Mouse (Mus musculus) induced T-regulatory cell, adult 2 months (primary cell): Measurements from ENCODE around the gene Vcp.
A peak's percentile ranks its signal among the peaks of the same experiment; 100 is the strongest.

Experiments
- DNase-seq: peaks from one replicate; pipeline ENCODE4 v3.0.0-alpha.2; 2012; ENCODE audit warnings: low read depth

Vcp gene

DNA sequence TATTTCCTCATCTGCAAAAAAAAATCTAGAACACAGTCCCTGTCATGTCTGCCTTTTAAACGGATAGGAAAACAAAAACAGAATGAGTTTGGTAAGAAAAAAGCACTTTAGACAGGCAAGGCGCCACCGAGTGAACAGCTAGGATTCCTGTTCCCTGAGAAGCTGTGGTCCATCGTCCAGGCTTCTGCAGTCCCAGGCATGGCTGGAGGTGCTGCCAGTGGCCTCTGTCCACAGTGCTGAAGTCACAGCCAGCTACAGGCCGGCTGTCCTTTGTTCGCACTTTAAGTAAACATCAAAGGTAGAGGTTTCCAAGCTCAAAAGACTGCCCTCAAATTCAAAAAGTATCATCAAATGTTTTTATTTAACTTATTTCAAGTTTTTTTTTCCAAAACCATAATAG lies 55.3 kb downstream of the Vcp start:
- peak; percentile 32 for DNase-seq

DNA sequence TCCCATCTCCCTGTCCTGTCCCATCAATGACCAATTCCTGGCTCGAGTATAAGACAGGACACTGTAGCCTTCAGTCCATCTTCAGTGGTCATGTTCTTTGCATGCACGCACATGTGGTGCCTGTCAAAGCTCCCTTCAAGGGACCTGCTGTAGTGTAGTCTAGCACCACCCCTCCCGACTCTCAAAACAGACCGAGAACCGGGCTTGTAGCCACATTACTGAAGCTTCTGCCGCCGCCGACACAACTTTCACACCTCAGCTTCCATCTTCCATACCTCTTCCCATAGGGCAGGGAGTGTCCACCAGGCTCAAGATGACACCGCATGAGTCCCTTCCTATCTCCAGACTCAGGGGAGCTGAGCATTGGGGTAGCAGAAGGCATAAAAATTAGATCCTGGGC lies 56.1 kb downstream of the Vcp start:
- DNase-seq = no peak

DNA sequence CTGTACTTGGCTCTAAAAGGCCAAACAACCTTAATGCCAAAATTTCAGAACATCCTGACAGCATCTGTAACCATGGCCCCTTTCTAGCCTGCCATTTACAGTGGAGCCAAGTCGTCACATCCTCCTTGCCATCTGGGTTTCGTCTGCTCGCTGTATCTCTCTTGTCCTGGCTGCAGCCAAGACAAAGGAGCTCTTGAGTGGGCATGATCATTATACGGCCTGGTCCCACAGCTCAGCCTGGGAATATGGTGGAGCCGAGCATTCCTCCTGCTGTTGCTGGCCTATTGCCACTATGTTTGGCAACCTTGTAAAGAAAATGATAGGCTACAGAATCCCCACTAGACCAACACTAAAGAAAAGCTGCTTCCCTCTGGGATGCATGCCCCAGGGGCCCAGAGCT lies 57.0 kb downstream of the Vcp start:
- no peak for DNase-seq

DNA sequence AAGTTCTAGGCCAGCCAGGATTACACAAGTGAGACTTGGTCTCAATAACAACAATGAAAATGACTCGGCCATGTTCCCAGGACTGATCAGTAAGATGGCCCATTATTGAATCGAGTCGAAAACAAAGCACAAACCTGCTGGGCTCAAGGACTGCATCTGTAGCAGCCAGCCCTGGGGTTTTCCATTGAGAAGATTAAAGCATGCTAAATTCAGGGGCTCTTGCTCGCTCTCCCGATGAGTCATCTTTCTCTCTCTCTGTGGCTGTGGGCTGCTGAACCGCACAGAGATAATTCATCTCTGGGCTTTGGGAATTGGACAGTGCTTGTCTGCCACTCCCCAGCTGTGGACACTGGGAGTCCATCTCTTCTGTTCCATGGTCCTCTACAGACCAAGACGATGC lies 58.9 kb downstream of the Vcp start:
- DNase-seq = no peak

DNA sequence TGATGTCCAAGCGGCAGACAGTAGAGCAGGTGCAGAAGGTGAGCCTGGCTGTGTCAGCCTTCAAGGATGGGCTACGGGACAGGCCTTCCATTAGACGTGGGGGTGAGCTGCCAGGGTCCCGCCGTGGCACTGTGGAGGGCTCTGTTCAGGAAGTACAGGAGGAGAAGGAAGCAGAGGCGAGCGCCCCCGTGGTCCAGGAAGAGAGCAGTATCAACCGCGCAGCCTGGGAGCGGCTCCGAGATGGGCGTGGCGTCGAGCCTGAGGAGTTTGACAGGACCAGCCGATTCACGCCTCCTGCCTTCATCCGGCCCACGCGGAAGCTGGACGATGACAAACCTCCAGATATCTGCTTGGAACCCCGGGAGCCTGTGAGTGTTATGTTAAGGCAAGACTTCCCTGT lies 66.7 kb downstream of the Vcp start:
- peak; percentile 36 for DNase-seq

DNA sequence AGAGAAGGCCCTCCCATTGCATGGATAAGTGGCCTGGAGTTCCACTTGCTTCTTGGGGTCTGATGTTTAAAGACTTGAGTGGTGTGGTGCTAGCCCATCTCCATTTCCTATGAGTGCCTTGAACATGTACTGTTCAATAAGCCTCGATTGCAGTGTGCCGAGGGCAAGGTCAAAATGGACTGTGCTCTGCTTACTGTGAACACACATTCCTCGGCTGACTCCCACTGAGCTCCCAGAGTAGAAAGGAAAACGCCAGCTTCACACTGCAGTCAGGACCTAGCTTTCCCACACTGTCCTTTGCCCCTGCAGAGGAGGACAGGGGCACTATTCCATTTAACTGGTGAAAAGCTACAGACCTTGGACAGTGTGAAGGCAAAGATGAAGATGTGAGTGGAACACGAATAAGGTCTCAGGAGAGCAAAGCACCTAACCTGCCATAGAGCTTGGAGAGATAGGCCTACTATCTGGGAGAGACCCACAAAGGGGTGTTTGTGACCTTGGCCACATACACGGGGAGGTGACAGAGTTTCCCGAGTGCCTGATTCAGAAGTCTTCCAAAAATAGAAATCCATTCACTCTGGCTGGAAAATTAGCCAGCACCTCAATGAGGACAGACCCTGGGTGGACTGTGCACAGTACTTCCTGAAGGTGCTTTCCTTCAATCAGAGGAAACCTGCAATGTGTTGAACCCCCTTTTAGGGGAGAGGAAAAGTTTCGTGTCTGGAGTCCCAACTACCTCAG lies 67.9 kb downstream of the Vcp start:
- DNase-seq = no peak
